Mouse (Mus musculus) lung, postnatal 0 days (tissue): ENCODE results near the gene Gucd1. TPM values are rescaled to one million over a fixed set of nuclear protein-coding genes. Genes with fewer than 3 reads are reported as not detected.

Experiments
- ATAC-seq: fragments of 200-750 bp; cut with Nextera tagmentation; 2 replicates; pipeline ENCODE4 v1.8.0; 2017; ENCODE audit warnings: moderate library complexity
- DNase-seq: peaks from one replicate; pipeline ENCODE4 v3.0.0-alpha.2; 2016; ENCODE audit warnings: low spot score
- H3K27ac ChIP-seq: fragments of 300-500 bp; sonication (generic); 2 replicates; pipeline ENCODE4 v1.5.1; 2014; ENCODE audit warnings: antibody characterized with exemption, mild to moderate bottlenecking, low read length, mixed read lengths
- H3K27me3 ChIP-seq: fragments of 300-500 bp; sonication (generic); replicated peaks from 2 replicates; pipeline ENCODE4 v1.6.1; 2014; ENCODE audit warnings: low read length, mixed read lengths; ENCODE audit not compliant: insufficient read depth
- H3K36me3 ChIP-seq: fragments of 300-500 bp; sonication (generic); 2 replicates; pipeline ENCODE4 v1.6.1; 2014; ENCODE audit warnings: low read length, mixed read lengths; ENCODE audit not compliant: insufficient read depth
- H3K4me1 ChIP-seq: fragments of 300-500 bp; sonication (generic); 2 replicates; pipeline ENCODE4 v1.6.1; 2014; ENCODE audit warnings: antibody characterized with exemption, low read depth, low read length, mixed read lengths; ENCODE audit not compliant: insufficient read depth
- H3K4me2 ChIP-seq: fragments of 300-500 bp; sonication (generic); replicated peaks from 2 replicates; pipeline ENCODE4 v1.6.1; 2014; ENCODE audit warnings: low read depth, mild to moderate bottlenecking, low read length, moderate library complexity, mixed read lengths
- H3K4me3 ChIP-seq: fragments of 300-500 bp; sonication (generic); 2 replicates; pipeline ENCODE4 v1.5.1; 2014; ENCODE audit warnings: low read depth, low read length
- H3K9ac ChIP-seq: fragments of 300-500 bp; sonication (generic); replicated peaks from 2 replicates; pipeline ENCODE4 v1.6.1; 2014; ENCODE audit warnings: low read depth, mild to moderate bottlenecking
- H3K9me3 ChIP-seq: fragments of 300-500 bp; sonication (generic); 2 replicates; pipeline ENCODE4 v1.6.1; 2016; ENCODE audit warnings: low read length, mixed read lengths
- CTCF ChIP-seq: IDR thresholded peaks from 2 replicates; pipeline ENCODE4 v1.5.1; 2016; ENCODE audit warnings: antibody characterized with exemption, mild to moderate bottlenecking
- EP300 ChIP-seq: IDR thresholded peaks from 2 replicates; pipeline ENCODE4 v1.6.1; 2016; ENCODE audit warnings: antibody characterized with exemption, mild to moderate bottlenecking, control low read depth
- WGBS: fragments of 180-500 bp; shearing (Covaris S2); extraction: QIAGEN DNeasy Blood & Tissue Kit; methylation state at CpG from one replicate; pipeline ENCODE4 v1.1.7; 2014; 5-methylcytosine and 5-hydroxymethylcytosine counted together
- polyA plus RNA-seq: library from polyadenylated mRNA; unstranded; fragments of >200 nt; fragmentation: Nextera tagmentation; extraction: Ambion mirVana; gene quantifications from 2 replicates; pipeline ENCODE4 v1.2.1, GENCODE M21; 2015

Gene Gucd1
- polyA plus RNA-seq, 1 experiment from 2014 or later, result 20.3 TPM

GRCm38 (mm10) chr10:75495921-75496320, 21.9 kb downstream of the Gucd1 start:
- H3K36me3 ChIP-seq, result no peaks in the 10 kb centered on the region
- H3K4me1 ChIP-seq, result no peaks in the 10 kb centered on the region
- no peak for DNase-seq
- no peak overlapping the region for H3K9ac ChIP-seq
- ATAC-seq, result no peak
- no peak overlapping the region for H3K4me2 ChIP-seq
- H3K4me3 ChIP-seq, result no peak overlapping the region
- no peak for TF ChIP-seq CTCF
- no peak for TF ChIP-seq EP300
- H3K27me3 ChIP-seq, result no peaks in the 10 kb centered on the region
- no peaks in the 10 kb centered on the region for H3K9me3 ChIP-seq
- H3K27ac ChIP-seq, result no peak overlapping the region

GRCm38 (mm10) chr10:75495304-75495703, 22.5 kb downstream of the Gucd1 start:
- no peaks in the 10 kb centered on the region for H3K4me1 ChIP-seq
- no peak overlapping the region for H3K4me3 ChIP-seq
- no peak for DNase-seq
- no peaks in the 10 kb centered on the region for H3K27me3 ChIP-seq
- no peak overlapping the region for H3K9ac ChIP-seq
- H3K27ac ChIP-seq, result no peak overlapping the region
- ATAC-seq, result no peak
- WGBS, result 62% methylated on average over 6 of the region's 6 CpGs
- no peak for TF ChIP-seq CTCF
- TF ChIP-seq EP300, result no peak
- no peak overlapping the region for H3K4me2 ChIP-seq
- no peaks in the 10 kb centered on the region for H3K36me3 ChIP-seq
- H3K9me3 ChIP-seq, result no peaks in the 10 kb centered on the region

- H3K27me3 ChIP-seq, result no peaks in the 10 kb centered on the region
- H3K27ac ChIP-seq, result no peak overlapping the region
- no peak overlapping the region for H3K4me2 ChIP-seq
- no peak for TF ChIP-seq EP300
- TF ChIP-seq CTCF, result no peak
- WGBS, result 29% methylated on average over 2 of the region's 2 CpGs
- no peaks in the 10 kb centered on the region for H3K4me1 ChIP-seq
- no peaks in the 10 kb centered on the region for H3K9me3 ChIP-seq
- no peak overlapping the region for H3K9ac ChIP-seq
- ATAC-seq, result no peak
- DNase-seq, result peak; percentile 33
- no peaks in the 10 kb centered on the region for H3K36me3 ChIP-seq
- H3K4me3 ChIP-seq, result no peak overlapping the region
Observed at GRCm38 (mm10) chr10:75491936-75492262, 25.9 kb downstream of the Gucd1 start.

- no peak for ATAC-seq
- H3K9me3 ChIP-seq, result no peaks in the 10 kb centered on the region
- no peaks in the 10 kb centered on the region for H3K36me3 ChIP-seq
- no peak overlapping the region for H3K4me3 ChIP-seq
- no peak for DNase-seq
- TF ChIP-seq EP300 (no peak), CTCF (no peak)
- H3K9ac ChIP-seq, result no peak overlapping the region
- no peaks in the 10 kb centered on the region for H3K27me3 ChIP-seq
- no peaks in the 10 kb centered on the region for H3K4me1 ChIP-seq
- 75% methylated on average over 3 of the region's 3 CpGs for WGBS
- H3K27ac ChIP-seq, result no peak overlapping the region
- H3K4me2 ChIP-seq, result no peak overlapping the region
Observed at GRCm38 (mm10) chr10:75491234-75491935, 26.4 kb downstream of the Gucd1 start.

GRCm38 (mm10) chr10:75490731-75491130, 27.0 kb downstream of the Gucd1 start:
- no peaks in the 10 kb centered on the region for H3K27me3 ChIP-seq
- no peak overlapping the region for H3K9ac ChIP-seq
- DNase-seq (peak; percentile 63), ATAC-seq (no peak)
- H3K4me2 ChIP-seq, result no peak overlapping the region
- TF ChIP-seq EP300, result no peak
- no peak for TF ChIP-seq CTCF
- H3K4me1 ChIP-seq, result no peaks in the 10 kb centered on the region
- no peak overlapping the region for H3K27ac ChIP-seq
- H3K36me3 ChIP-seq, result no peaks in the 10 kb centered on the region
- H3K4me3 ChIP-seq, result no peak overlapping the region
- H3K9me3 ChIP-seq, result no peaks in the 10 kb centered on the region
- 57% methylated on average over 2 of the region's 2 CpGs for WGBS

- Histone ChIP-seq H3K9ac (no peak overlapping the region), H3K36me3 (no peaks in the 10 kb centered on the region), H3K4me2 (no peak overlapping the region), H3K4me3 (no peak overlapping the region), H3K27me3 (no peaks in the 10 kb centered on the region), H3K9me3 (no peaks in the 10 kb centered on the region), H3K27ac (no peak overlapping the region), H3K4me1 (no peaks in the 10 kb centered on the region)
- TF ChIP-seq CTCF (no peak), EP300 (no peak)
- 52% methylated on average over 2 of the region's 2 CpGs for WGBS
- no peak for DNase-seq
- no peak for ATAC-seq
Observed at GRCm38 (mm10) chr10:75489522-75489921, 28.2 kb downstream of the Gucd1 start.

GRCm38 (mm10) chr10:75487131-75487530, 30.6 kb downstream of the Gucd1 start:
- no peak overlapping the region for H3K9ac ChIP-seq
- no peaks in the 10 kb centered on the region for H3K36me3 ChIP-seq
- no peak overlapping the region for H3K4me2 ChIP-seq
- peaks cover 3% of the 10 kb centered on the region; the same call in 1 of the 2 replicates for H3K4me1 ChIP-seq
- 58% methylated on average over 3 of the region's 3 CpGs for WGBS
- H3K27me3 ChIP-seq, result no peaks in the 10 kb centered on the region
- H3K27ac ChIP-seq, result no peak overlapping the region
- no peak overlapping the region for H3K4me3 ChIP-seq
- no peak for ATAC-seq
- no peak for DNase-seq
- TF ChIP-seq EP300, result no peak
- H3K9me3 ChIP-seq, result no peaks in the 10 kb centered on the region
